Mouse (Mus musculus) hindlimb bud, embryonic 11.5 days (tissue): ENCODE measurements around the gene Coro1c.

ENCODE experiments used
- DNase-seq: peaks from one replicate; pipeline ENCODE4 v3.0.0-alpha.2; 2012; ENCODE audit warnings: low read depth, low spot score; ENCODE audit errors: extremely low spot score

Coro1c gene

DNA sequence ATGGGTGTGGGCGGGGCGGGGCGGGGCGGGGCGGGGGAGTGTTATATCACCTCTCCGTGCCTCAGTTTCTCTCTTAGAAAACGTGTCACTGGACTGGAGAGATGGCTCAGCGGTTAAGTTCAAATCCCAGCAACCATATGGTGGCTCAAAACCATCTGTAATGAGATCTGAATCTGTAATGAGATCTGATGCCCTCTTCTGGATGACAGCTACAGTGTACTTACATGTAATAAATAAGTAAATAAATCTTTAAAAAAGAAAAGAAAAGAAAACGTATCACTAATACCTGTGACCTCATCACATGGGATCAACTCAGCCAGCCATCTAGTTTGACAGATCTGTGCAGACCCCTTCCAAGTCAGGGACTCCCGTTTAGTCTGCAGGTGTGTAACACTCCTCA, 21.0 kb upstream of the Coro1c start:
- DNase-seq = no peak

DNA sequence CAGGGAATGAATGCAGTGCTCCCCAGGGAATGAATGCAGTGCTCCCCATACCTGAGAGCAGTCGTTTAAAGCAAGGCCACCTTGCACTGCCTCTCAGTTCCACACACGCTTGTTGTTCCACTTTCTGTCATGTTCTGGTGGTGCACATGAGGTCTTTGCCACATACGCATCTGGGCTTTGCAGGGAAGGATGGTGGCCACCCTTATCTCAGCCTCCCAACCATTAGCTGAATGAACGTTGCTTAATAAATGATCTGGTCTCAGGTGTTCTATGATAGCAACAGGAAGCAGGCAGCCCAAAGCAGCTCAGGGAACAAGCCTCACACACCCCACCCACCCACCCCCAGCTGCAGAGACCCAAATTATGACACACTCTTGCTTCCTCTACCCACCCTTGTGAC, 16.1 kb upstream of the Coro1c start:
- DNase-seq = no peak

DNA sequence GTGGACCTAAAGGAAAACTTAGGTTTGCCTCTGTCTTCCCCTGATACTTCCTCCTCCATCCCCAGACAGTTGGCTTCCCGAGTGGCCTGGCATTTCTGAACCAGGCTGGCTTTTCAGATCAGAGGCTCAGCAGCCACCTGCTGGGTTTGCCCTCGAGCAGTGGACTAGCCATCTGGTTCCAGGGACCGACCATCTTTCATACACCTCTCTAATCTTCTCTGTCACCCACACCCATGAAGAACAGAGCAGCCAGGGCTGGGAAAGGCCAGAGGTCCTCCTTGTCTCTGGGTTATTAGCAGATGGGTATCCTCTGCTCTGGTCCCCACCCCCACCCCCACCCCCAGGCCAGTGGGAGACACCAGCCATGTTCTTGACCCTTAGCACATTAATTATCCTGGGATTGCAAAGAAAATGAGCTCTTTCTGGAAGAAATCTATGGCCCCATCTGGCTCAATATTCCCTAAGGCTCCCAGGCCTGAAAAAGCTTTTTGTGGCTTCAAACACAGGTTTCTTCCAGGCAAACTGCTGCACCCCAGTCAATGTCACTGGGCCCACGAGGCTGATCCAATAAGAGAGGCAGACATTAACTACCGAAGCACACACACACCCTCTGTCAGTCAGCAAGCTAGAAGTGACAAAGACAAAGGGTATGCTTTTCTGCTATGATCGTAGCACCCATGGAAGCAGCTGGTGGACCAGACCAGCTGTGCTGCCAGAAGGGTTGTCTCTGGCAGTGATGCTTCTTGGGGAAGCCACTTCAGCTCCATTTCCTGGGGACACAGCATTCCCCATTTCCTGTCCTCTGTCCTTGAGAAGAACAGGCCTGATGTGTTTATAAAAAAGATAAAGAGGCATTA, 13.0 kb upstream of the Coro1c start:
- no peak for DNase-seq

DNA sequence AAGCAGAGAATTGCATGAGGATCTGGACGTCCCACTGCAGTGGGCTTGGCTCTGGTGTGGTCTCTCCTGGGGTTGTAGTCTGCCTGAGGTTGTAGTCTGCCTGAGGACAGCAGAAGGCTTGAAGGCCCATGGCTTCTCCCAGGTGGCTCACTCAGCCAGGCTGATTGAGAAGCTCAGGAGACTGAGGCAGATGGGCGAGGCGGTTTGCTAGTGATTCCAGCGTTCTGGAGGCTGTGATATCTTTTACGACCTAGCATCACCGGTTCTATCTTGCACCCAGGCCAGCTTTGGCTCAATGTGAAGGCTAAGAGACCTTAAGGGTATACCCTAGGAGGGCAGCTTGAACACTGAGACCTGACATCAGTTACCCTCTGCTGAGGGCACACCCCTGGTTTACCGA, 10.5 kb upstream of the Coro1c start:
- DNase-seq = no peak

DNA sequence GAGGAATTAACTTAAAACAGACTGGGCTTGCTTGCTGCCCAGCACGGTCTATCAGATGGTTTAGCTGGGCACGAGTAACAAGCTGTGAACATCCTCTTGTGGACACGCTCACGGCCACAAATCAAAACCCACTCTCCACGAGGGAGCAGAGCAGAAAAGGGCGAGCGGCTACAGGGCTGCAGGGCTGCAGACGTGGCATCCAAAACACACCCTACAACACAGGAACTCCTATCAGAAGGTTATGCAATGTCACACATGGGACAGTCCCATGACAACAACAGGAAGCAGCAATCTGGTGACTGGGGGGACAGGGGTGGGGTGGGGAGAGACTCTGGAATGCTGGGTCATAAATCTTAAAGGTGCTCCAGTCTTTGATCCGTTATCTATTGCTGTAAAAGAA, 10.1 kb upstream of the Coro1c start:
- no peak for DNase-seq

DNA sequence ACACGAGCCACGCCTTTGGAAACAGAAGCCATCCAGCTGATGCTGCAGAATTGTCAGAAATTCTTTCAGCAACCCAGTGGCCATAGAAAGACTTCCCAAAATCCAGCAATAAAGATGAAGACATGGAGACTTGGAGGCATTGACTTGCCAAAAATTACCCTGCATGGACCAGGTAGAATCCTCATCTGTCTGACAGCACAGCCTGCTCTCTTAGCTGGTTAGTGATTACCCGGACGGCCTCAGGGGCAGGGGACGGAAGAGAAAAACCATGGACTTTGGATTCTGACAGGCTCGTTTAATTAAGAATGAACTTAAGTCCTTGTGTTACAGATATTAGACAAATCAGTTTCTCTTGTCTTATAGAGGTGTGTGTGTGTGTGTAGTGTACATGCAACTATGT, 2.1 kb upstream of the Coro1c start:
- DNase-seq = no peak

DNA sequence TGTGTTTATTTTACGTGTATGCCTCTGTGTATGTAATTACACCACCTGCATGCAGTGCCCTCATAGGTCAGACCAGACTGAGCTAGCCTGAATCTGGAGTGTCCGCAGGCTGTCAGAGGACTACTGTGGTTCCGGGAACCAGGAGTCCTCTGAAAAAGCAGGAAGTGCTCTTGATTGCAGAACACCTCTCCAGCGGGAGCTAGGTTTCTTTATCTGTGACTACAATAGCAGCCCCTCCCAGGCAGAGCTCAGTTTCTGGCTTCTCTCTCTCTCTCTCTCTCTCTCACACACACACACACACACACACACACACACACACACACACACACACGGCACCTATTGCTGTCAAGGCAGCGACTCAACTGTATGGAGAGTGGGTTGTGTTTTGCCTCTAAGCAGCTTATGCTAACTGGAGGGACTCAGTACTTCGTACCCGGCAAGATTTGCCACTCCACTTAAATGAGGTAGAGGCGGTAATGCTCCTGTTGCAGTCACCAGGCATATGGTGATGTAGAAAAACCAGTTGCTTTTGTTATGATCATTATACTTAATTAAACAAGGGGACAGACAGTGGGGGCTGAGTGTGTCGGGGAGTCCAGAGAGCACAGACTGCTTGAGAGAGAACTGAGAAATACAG, 1.6 kb upstream of the Coro1c start:
- DNase-seq = no peak

DNA sequence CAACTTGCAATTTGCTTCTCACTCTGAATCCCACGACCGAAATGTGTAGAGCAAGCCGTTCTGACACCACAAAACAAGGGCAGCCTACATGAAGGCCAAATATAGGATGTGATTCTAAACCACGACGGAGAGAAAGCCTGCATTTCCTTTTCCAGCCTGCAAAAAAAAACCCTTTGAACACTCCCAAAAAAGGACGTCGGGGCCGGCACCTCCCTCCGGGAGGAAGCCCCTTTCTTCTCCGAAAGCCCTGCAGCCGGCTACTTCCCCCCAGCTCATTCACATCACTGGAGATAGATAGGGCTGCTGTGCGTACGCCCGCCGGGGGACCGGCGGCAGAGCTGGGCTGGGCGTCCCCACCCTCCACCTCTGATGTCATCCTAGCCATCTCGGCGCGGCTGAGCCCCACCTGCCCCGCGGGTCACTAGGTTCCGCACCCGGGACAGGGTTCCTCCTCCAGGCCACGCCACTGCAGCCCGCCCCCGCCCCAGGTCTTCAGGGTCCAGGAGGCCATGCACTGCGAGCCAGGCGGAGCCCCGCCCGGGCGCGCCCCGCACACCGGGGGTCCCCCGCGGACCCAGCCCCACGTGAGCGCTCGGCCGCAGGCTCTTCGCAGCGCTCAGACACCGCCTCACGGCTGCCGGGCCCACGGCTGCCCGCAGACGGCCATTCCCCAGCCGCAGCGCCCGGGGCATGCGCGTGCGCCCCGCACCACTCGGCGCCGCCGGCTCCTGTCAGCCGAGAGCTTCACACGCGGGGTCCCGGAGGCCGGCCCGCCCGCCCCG, 581 bp downstream of the Coro1c start:
- DNase-seq = no peak

DNA sequence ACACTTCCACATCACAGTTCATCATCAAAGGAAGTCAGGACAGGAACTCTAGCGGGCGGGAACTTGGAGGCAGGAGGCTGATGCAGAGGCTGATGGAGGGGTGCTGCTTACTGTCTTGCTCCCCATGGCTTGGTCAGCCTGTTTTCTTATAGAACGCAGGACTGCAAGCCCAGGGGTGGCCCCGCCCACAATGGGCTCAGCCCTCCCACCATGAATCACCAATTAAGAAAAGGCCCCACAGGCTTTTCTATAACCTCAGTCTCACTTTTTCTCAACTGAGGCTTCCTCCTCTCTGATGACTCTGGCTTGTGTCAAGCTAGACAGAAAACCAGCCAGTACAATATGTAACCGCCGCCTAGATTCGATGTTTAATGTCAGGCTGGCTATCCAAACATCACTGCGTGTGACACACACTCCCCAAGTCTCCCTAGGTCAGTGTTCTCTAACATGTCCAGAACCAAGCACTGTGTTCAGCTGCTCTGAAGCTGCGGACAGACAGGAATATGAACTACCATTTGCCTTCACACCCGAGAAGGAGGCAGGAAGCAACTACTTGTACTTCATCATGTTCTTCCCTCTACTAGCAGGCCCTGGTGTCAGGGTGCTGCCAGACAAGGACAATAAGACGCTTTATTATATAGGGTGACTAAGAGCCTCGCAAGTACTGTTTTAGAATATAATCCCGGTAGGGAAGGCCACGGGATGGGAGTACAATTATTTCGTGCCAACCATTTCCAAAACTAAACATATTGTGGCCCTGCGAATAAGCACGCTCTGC, 1.4 kb downstream of the Coro1c start:
- DNase-seq = no peak

DNA sequence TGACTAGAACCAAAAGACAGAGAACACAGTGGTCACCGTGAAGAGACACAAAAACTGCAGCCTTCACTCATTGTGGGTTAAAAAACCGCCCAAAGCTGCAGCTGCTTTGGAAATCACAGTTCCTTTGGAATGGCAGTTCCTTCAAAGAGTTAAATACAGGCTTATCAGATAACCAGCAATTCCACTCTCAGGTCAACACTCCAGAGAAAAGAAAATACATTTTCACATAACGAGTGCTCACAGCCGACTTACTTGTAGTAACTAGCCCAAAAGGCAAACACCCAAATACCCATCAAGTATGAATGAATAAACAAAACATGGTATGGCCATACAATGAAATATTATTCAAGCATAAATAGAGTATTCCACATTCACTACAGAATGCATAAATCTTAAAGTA, 3.6 kb downstream of the Coro1c start:
- DNase-seq = no peak

DNA sequence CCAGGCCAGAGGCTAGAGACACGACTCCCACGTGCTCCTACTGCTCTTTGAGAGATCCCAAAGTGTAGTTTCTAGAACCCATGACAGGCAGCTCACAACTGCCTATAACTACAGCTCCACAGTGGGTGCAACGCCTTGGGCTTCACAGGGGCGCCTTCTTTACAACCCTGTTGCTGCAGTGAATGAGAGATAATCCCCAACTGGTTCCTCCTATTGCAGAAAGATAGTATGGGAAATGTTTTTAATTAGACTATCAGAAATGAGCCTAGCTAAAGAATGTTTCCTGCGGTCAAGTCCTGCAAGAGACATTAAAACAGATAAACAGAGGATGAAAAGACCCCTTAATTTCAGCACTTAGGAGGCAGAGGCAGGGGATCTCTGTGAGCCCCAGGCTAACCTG, 5.6 kb downstream of the Coro1c start:
- no peak for DNase-seq

DNA sequence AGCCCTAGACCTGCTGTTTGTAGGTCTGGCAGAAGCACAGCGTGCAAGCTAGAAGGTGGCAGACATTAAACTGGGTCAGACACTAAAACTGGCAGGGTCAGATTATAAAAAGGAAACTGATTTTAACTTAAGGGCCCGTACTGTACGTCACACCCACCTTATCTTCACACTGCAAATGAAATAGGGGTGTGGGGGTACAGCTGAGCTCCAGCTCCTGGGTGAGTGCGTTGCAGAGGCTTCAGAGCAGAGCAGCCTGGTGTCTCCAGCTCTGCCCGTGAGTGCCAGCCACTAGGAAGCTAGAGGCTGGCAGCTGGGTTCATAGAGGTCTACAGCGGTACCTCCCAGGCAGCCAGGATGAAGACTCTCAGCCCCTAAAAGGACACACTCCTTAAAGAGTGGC, 6.5 kb downstream of the Coro1c start:
- DNase-seq = no peak

DNA sequence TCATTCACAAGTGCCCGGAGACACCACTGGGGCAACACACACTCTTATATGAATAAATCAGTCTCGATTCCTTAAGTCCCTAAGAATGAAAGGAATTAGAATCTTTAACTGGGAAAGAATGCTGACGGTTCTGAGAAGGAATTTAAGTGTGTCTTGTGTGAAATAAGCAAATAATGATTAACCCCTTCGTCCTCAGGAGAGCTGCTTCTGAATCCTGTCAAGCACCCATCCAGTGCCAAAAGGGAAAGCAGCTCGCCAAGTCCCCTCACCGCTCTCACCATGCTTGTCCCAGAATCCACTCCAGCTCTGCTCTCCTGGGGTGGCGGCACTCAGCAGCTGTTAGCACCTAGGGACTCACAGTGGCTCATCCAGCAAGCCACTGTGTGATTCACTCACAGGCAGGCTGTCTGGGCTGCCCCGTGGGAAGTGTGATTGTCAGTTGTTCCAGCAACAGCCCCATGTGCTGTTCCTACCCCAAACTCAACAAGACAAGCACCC, 7.4 kb downstream of the Coro1c start:
- DNase-seq = no peak

DNA sequence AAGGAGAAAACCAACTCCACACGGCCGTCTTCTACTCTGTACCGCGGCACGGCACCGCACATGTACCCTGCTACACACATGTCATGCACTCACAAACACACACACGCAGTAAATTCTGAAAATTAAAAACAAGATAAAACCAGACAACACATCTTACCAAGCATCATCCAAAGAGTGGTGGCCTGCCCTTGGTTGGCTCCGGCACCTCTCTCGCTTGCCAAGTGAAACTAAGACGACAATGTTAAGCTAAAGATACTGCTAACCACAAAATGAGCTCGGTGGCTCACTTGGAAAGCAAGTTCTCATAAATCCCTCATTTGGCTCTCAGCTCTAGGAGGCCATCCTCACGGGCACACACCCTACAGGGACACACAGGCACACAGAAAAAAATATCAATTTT, 9.0 kb downstream of the Coro1c start:
- DNase-seq = no peak

DNA sequence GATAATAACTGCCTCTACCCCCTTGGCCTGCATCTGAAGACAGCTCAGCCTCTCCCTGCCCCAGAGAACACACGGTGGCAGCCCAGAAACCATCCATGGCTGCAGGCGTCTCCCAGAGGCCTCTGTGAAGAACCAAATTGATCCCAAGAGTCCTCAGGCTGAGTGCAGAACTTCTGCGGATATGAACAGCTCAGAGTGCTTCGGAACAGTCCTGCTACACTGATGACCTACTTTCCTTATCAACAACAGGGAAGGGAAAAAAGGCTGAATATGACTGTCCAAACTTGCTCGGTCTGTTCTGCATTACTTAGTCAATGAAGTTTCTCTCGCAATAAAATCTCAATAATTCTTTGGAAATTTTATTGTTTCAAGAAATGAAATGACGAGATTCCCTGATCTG, 16.6 kb downstream of the Coro1c start:
- no peak for DNase-seq

DNA sequence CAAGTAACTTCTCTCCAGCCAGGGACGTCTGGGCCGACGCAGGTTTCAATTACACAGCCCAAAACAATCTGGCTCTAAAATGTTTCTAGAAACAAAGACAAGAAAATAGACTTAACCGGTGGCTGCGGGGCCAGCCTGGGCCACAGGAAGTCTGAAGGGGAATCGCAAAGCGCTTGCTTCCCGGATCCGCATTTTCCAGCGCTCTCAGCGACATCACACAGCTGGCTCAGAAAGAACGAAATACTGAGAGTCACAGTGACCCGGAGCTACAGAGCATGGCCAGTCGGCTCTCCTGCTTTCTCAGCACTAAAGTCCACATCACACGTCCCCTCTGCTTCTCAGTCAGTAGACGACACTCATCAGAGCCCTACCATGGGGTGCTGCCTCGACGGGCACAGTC, 17.7 kb downstream of the Coro1c start:
- DNase-seq = no peak

DNA sequence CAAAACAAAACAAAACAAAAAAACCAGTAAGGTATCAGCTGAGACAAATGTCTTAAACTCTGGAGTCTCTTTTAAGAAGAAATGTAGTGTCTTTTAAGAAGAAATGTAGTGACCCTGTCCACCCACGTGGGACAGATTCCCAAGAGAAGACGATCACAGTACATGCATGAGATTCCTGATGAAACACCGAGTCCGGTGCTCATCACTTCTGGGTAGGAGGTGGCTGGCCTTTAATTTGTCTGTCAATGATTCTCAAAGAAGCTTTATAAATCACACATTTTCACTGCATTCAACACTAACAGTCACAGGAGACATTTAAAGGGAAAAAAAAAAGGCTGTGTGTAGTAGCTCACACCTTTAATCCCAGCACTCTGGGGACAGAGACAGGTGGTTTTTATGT, 18.6 kb downstream of the Coro1c start:
- no peak for DNase-seq

DNA sequence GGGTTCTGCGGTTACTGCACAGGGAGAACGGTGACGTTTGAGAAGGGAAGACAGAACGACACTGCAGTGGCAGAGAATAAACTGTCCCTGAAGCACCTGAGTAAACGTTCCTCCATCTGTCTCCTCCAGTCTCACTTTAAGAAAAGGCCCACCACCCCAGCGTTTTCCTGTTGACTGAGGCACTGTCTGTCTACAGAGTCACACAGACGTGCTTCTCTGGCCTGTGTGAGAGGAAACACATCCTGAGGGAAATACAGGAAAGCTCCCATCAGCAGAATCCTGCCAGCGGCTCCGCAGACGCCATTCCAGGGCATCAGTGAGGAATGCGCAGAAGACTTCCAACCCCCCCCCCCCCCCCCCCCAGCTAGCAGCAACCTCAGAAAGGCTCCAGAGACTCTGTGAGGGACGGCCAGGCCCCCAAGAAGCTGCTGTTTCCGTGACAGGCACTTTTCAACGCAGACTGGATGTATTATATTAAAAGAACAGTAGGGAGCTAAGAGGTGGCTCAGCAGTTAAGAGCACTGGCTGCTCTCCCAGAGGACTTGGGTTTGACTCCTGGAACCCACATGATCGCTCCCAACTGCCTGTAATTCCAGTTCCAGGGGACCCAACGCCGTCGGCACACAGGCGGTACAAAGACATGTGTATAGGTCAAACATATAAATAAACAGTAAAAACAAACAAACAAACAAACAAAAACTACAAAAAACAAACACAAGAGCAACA, 19.2 kb downstream of the Coro1c start:
- DNase-seq = no peak

DNA sequence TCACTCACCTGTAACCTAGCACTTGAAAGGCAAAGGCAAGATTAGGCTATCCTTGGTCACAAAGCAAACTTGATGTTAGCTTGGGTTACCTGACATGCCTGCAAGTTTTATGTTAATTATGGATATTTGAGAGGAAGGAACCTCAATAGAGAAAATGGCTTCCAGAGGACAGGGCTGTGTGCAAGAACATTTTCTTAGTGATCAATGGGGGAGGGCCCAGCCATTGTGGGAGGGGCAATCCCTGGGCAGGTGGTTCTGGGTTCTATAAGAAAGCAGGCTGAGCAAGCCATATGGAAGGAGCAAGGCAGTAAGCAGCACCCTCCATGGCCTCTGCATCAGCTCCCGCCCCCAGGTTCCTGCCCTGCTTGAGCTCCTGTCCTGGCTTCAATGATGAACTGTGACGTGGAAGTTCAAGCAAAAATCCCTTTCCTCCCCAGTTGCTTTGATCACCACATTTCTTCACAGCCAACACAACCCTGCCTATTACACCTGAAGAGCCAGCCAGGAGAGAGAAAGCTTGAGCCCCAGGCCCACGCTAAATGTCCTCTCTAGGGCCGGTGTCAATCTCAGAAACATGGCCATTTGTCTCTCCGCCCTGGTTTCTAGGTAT, 20.3 kb downstream of the Coro1c start:
- no peak for DNase-seq

DNA sequence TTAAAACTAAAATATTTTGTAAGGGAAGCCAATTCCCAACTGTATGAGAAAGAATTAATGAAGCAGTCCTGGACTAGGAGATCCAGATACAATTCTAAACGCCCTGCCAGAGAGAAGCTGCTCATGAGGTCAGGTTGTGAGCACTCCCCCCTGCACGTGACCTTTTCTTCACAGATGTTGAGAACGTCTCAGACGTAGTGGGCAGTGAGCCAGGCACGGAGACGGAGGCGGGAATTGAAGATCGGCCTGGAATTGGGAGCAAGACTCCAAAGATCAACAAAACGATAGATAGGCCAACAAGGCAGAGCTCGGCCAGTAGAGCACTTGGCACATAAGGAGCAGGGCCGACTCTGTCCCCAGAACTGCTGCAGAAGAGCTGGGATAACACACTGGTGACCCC, 21.4 kb downstream of the Coro1c start:
- no peak for DNase-seq
